Mouse (Mus musculus) forebrain, embryonic 14.5 days (tissue): ENCODE results near the gene Hacd1. TPM values are rescaled to one million over a fixed set of nuclear protein-coding genes. Genes with fewer than 3 reads are reported as not detected.

Experiments used
- ATAC-seq: fragments of 200-750 bp; cut with Nextera tagmentation; 2 replicates; pipeline ENCODE4 v1.8.0; 2017; ENCODE audit warnings: mild to moderate bottlenecking, moderate library complexity
- DNase-seq: peaks from one replicate; pipeline ENCODE4 v3.0.0-alpha.2; 2015; ENCODE audit warnings: low spot score
- H3K27ac ChIP-seq: fragments of 300-500 bp; sonication (generic); 2 replicates; pipeline ENCODE4 v1.5.1; 2014; ENCODE audit warnings: low read depth, mild to moderate bottlenecking, control low read depth, low read length, moderate library complexity
- H3K27me3 ChIP-seq: fragments of 300-500 bp; sonication (generic); replicated peaks from 2 replicates; pipeline ENCODE4 v1.6.1; 2014; ENCODE audit warnings: low read length, control low read depth, mixed read lengths; ENCODE audit not compliant: control insufficient read depth, insufficient read depth
- H3K36me3 ChIP-seq: fragments of 300-500 bp; sonication (generic); 2 replicates; pipeline ENCODE4 v1.6.1; 2014; ENCODE audit warnings: low read length, control low read depth; ENCODE audit not compliant: control insufficient read depth, insufficient read depth
- H3K4me1 ChIP-seq: fragments of 300-500 bp; sonication (generic); 2 replicates; pipeline ENCODE4 v1.6.1; 2014; ENCODE audit warnings: antibody characterized with exemption, low read length, control low read depth; ENCODE audit not compliant: control insufficient read depth, insufficient read depth
- H3K4me2 ChIP-seq: fragments of 300-500 bp; sonication (generic); 2 replicates; pipeline ENCODE4 v1.6.1; 2014; ENCODE audit warnings: mild to moderate bottlenecking, control low read depth, low read length
- H3K4me3 ChIP-seq: fragments of 300-500 bp; sonication (generic); 2 replicates; pipeline ENCODE4 v1.5.1; 2014; ENCODE audit warnings: low read depth, low read length, control low read depth
- H3K9ac ChIP-seq: fragments of 300-500 bp; sonication (generic); 2 replicates; pipeline ENCODE4 v1.6.1; 2014; ENCODE audit warnings: mild to moderate bottlenecking, low read length, control low read depth, moderate library complexity
- H3K9me3 ChIP-seq: fragments of 300-500 bp; sonication (generic); replicated peaks from 2 replicates; pipeline ENCODE4 v1.6.1; 2016; ENCODE audit warnings: low read length, control low read depth, mixed read lengths; ENCODE audit not compliant: control insufficient read depth
- WGBS: fragments of 180-500 bp; shearing (Covaris S2); extraction: QIAGEN DNeasy Blood & Tissue Kit; methylation state at CpG from one replicate; pipeline ENCODE4 v1.1.7; 2014; 5-methylcytosine and 5-hydroxymethylcytosine counted together
- polyA plus RNA-seq: library from polyadenylated mRNA; unstranded; fragments of >200 nt; fragmentation: Nextera tagmentation; extraction: Ambion mirVana; gene quantifications from 2 replicates; pipeline ENCODE4 v1.2.1, GENCODE M21; 2014

Hacd1 gene
- polyA plus RNA-seq, 1 experiment from 2014 or later: 69.7 TPM

DNA sequence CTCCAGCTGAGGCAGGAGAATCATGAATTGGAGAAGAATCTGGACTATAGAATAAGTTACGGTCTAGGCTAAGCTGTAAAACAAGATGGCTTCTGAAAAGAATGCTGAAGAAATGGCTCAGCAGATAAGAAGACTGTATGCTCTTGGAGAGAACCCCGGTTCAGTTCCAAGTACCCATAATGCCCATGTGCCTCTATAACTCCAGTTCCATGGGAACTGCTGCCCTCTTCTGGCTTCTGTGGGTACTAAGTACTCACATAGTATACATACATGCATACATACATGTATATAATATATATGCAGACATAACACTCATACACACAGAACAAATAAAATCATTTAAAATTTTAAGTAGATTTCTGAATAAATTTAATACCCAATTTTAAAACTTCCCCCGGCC, 249.8 kb downstream of the Hacd1 start:
- H3K4me1 ChIP-seq: no peaks in the 10 kb centered on the region
- H3K4me2 ChIP-seq: no peak overlapping the region
- no peaks in the 10 kb centered on the region for H3K36me3 ChIP-seq
- H3K9ac ChIP-seq: no peak overlapping the region
- H3K9me3 ChIP-seq: no peaks in the 10 kb centered on the region
- no peaks in the 10 kb centered on the region for H3K27me3 ChIP-seq
- DNase-seq (no peak), ATAC-seq (no peak)
- 94% methylated on average over 3 of the region's 3 CpGs for WGBS
- H3K27ac ChIP-seq: no peak overlapping the region
- H3K4me3 ChIP-seq: no peak overlapping the region

DNA sequence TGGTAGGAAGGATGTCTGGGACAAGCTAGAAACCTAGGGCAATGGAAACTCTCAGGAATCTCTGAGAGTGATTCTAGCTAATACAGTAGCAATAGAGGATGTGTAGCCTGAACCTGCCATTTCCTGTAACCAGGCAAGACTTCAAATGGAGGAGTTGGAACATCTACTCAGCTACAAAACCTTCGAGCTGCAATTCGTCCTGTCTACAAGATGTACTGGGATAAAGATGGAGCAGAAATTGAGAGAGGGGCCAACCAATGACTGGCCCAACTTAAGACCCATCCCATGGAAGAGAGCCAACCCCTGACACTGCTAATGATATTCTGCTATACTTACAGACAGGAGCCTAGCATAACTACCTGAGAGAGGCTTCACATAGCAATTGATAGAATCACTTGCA, 255.3 kb downstream of the Hacd1 start:
- no peaks in the 10 kb centered on the region for H3K36me3 ChIP-seq
- no peak overlapping the region for H3K4me2 ChIP-seq
- ATAC-seq: no peak
- no peaks in the 10 kb centered on the region for H3K4me1 ChIP-seq
- no peak overlapping the region for H3K9ac ChIP-seq
- H3K4me3 ChIP-seq: no peak overlapping the region
- DNase-seq: no peak
- WGBS: 97% methylated on average over 2 of the region's 2 CpGs
- H3K27ac ChIP-seq: no peak overlapping the region
- no peaks in the 10 kb centered on the region for H3K9me3 ChIP-seq
- H3K27me3 ChIP-seq: 0 out of 2 replicates have a peak, but pooled peaks cover 2% of the 10 kb centered on the region

Other genes with a start within 250 kb of the Hacd1 start
- gene Stam, start 18.0 kb upstream of the Hacd1 start, polyA plus RNA-seq: 128 and 139 TPM in 2 replicates
- not detected in 2 replicates for gene Tmem236, start 118.4 kb upstream of the Hacd1 start, polyA plus RNA-seq
- gene Mrc1, start 173.3 kb upstream of the Hacd1 start, polyA plus RNA-seq: 6.0 and 7.2 TPM in 2 replicates